Mouse (Mus musculus): ENCODE data around the gene D930020B18Rik. TPM values are rescaled to one million over a fixed set of nuclear protein-coding genes. Genes with fewer than 3 reads are reported as not detected.

The D930020B18Rik gene
- total and polyA plus RNA-seq, 3 experiments = 0.61 to 0.65 TPM; not detected in 1

DNA sequence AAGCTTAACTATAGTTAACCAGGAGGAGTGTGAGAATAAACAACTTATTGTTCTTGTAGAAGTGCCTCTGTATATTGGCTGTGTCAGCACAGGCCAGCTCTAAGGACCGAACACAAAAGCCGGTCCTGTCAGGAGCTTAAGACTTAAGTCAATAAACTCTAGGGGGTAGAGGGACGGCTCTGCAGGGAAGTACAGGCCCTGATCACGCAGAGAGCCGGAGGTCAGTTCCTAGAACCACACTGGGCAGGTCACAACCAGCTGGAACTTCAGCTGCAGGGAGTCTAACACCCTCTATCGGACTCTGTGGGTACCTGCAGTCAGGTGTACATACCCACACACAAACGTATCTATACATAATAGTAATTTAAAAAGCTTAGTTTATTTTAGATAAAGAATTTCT lies 25.5 kb upstream of the D930020B18Rik start:
- TF ChIP-seq GATA1 (IDR thresholded peaks at IDR 0.05; ENCODE audit: low read depth, low read length) (no peak), SIN3A (IDR thresholded peaks at IDR 0.05; ENCODE audit: low read length) (no peak), POLR2AphosphoS5 (IDR thresholded peaks at IDR 0.05; ENCODE audit: borderline replicate concordance, low read depth, low read length) (no peak), NRF1 (IDR thresholded peaks at IDR 0.05; ENCODE audit: insufficient read depth, low read depth, low read length, poor library complexity, severe bottlenecking) (no peak)
- no peak overlapping the region for H3K9ac ChIP-seq (ENCODE audit: control insufficient read depth, low read depth, low read length, poor library complexity, severe bottlenecking)
- peaks cover 0 to 57% of the 10 kb centered on the region in 2 experiments; a peak in 2 of 4 replicates for H3K36me3 ChIP-seq (ENCODE audit: control insufficient read depth in 1 of 2, insufficient read depth in 2 of 2, low read length in 2 of 2)

GRCm38 (mm10) chr10:121622431-121622830 lies 19.0 kb upstream of the D930020B18Rik start:
- TF ChIP-seq ZKSCAN1 (IDR thresholded peaks at IDR 0.05; ENCODE audit: low read depth, low read length) (no peak), MYC (IDR thresholded peaks at IDR 0.05; ENCODE audit: low read depth, low read length) (no peak), TBP (IDR thresholded peaks at IDR 0.05; ENCODE audit: low read depth, low read length) (no peak), ZNF384 (IDR thresholded peaks at IDR 0.05; ENCODE audit: low read depth, low read length) (no peak), RAD21 (IDR thresholded peaks at IDR 0.05; ENCODE audit: low read depth, low read length) (no peak), RCOR1 (IDR thresholded peaks at IDR 0.05; ENCODE audit: low read depth, low read length) (no peak), ZC3H11A (IDR thresholded peaks at IDR 0.05; ENCODE audit: low read depth, low read length) (no peak), E2F4 (IDR thresholded peaks at IDR 0.05; ENCODE audit: borderline replicate concordance, low read depth, low read length) (no peak), SMC3 (IDR thresholded peaks at IDR 0.05; ENCODE audit: low read depth, low read length) (no peak), ZMIZ1 (IDR thresholded peaks at IDR 0.05; ENCODE audit: low read depth, low read length) (no peak), TAL1 (IDR thresholded peaks at IDR 0.05; ENCODE audit: low read length) (no peak), TCF12 (IDR thresholded peaks at IDR 0.05; ENCODE audit: low read depth, low read length) (no peak), SIN3A (IDR thresholded peaks at IDR 0.05; ENCODE audit: low read length) (no peak), MXI1 (IDR thresholded peaks at IDR 0.05; ENCODE audit: low read depth, low read length) (no peak), BHLHE40 (IDR thresholded peaks at IDR 0.05; ENCODE audit: borderline replicate concordance, low read depth, low read length) (no peak), NRF1 (IDR thresholded peaks at IDR 0.05; ENCODE audit: insufficient read depth, low read depth, low read length, poor library complexity, severe bottlenecking) (no peak), UBTF (IDR thresholded peaks at IDR 0.05; ENCODE audit: borderline replicate concordance, insufficient read depth, low read depth, low read length) (no peak), USF2 (IDR thresholded peaks at IDR 0.05; ENCODE audit: borderline replicate concordance in 1 of 2, insufficient read depth in 1 of 2, low read depth in 1 of 2, low read length in 2 of 2) (no peak), CTCF (IDR thresholded peaks at IDR 0.05 in 2 of 3, conservative IDR thresholded peaks at IDR 0.05 in 1 of 3; ENCODE audit: control insufficient read depth in 1 of 3, insufficient read depth in 1 of 3, low read depth in 2 of 3, low read length in 3 of 3, poor library complexity in 1 of 3, severe bottlenecking in 1 of 3) (no peak), GABPA (IDR thresholded peaks at IDR 0.05; ENCODE audit: low read depth, low read length) (no peak)
- H3K79me2 ChIP-seq (ENCODE audit: control insufficient read depth, insufficient read depth, low read length, poor library complexity) = peaks cover 45% of the 10 kb centered on the region
- peaks cover 13 to 23% of the 10 kb centered on the region in 2 experiments for H3K36me3 ChIP-seq (ENCODE audit: control insufficient read depth in 1 of 2, insufficient read depth in 2 of 2, low read length in 2 of 2)
- no peaks in the 10 kb centered on the region for H3K27me3 ChIP-seq (ENCODE audit: control insufficient read depth in 1 of 2, insufficient read depth in 2 of 2, low read length in 2 of 2)
- H3K9ac ChIP-seq (ENCODE audit: control insufficient read depth, low read depth, low read length, poor library complexity, severe bottlenecking) = no peak overlapping the region
- no peak overlapping the region for H3K4me3 ChIP-seq (ENCODE audit: control insufficient read depth in 1 of 2, insufficient read depth in 1 of 2, low read depth in 2 of 2, low read length in 2 of 2)
- DNase-seq (ENCODE audit: low read depth, low spot score) = no peak
- peaks cover 0 to 12% of the 10 kb centered on the region in 2 experiments; a peak in 3 of 4 replicates for H3K4me1 ChIP-seq (ENCODE audit: control insufficient read depth in 1 of 2, insufficient read depth in 2 of 2, low read length in 2 of 2)
- no peaks in the 10 kb centered on the region for H3K9me3 ChIP-seq (replicated peaks; ENCODE audit: insufficient read depth, low read length)
- H3K27ac ChIP-seq (ENCODE audit: control insufficient read depth, low read depth, low read length) = no peak overlapping the region

More for the DNA sequence above, 25.5 kb upstream of the D930020B18Rik start:
- Histone ChIP-seq H3K79me2 (ENCODE audit: control insufficient read depth, insufficient read depth, low read length, poor library complexity) (peaks cover 4% of the 10 kb centered on the region; the same call in 1 of the 2 replicates), H3K27ac (ENCODE audit: control insufficient read depth, low read depth, low read length) (no peak overlapping the region), H3K4me1 (ENCODE audit: control insufficient read depth in 1 of 2, insufficient read depth in 2 of 2, low read length in 2 of 2) (no peaks in the 10 kb centered on the region), H3K27me3 (ENCODE audit: control insufficient read depth in 1 of 2, insufficient read depth in 2 of 2, low read length in 2 of 2) (no peaks in the 10 kb centered on the region), H3K9me3 (replicated peaks; ENCODE audit: insufficient read depth, low read length) (no peaks in the 10 kb centered on the region), H3K4me3 (ENCODE audit: control insufficient read depth in 1 of 2, insufficient read depth in 1 of 2, low read depth in 2 of 2, low read length in 2 of 2) (no peak overlapping the region)
- DNase-seq (ENCODE audit: low read depth, low spot score) = no peak
